Mouse (Mus musculus) gastrocnemius, adult 18-20 months (tissue): Measurements from ENCODE around the gene Atp5g1. TPM values are rescaled to one million over a fixed set of nuclear protein-coding genes. Genes with fewer than 3 reads are reported as not detected.
A peak's percentile ranks its signal among the peaks of the same experiment; 100 is the strongest.
"Not testable (repeated sequence)": the region's sequence is repeated elsewhere in the genome, so short reads cannot be mapped to it uniquely, and the experiment has no call there.

Experiments used
- DNase-seq: peaks from one replicate; pipeline ENCODE4 v3.0.0; 2021; ENCODE audit warnings: low spot score
- long read RNA-seq, 2 experiments: library from polyadenylated mRNA; stranded (forward); transcript quantifications; one replicate each; pipeline ENCODE4 v2.0.0; 2021
- total RNA-seq, 2 experiments: library from RNA; stranded (reverse); gene quantifications; 2 replicates each; pipeline ENCODE4 v1.2.3; 2021

Atp5g1 gene
- 1,000 to 10,000 TPM; 1,436 to 1,539 TPM for total RNA-seq
- long read RNA-seq, experiment 1, full-length matches to known transcripts: 1,024 of 1,056 reads
- long read RNA-seq, experiment 1, partial matches to known transcripts: 23 of 1,056 reads
- long read RNA-seq, experiment 1, other reads (novel, unspliced or antisense): 9 of 1,056 reads
- long read RNA-seq, experiment 2, full-length matches to known transcripts: 855 of 894 reads
- long read RNA-seq, experiment 2, partial matches to known transcripts: 37 of 894 reads
- long read RNA-seq, experiment 2, other reads (novel, unspliced or antisense): 2 of 894 reads

DNA sequence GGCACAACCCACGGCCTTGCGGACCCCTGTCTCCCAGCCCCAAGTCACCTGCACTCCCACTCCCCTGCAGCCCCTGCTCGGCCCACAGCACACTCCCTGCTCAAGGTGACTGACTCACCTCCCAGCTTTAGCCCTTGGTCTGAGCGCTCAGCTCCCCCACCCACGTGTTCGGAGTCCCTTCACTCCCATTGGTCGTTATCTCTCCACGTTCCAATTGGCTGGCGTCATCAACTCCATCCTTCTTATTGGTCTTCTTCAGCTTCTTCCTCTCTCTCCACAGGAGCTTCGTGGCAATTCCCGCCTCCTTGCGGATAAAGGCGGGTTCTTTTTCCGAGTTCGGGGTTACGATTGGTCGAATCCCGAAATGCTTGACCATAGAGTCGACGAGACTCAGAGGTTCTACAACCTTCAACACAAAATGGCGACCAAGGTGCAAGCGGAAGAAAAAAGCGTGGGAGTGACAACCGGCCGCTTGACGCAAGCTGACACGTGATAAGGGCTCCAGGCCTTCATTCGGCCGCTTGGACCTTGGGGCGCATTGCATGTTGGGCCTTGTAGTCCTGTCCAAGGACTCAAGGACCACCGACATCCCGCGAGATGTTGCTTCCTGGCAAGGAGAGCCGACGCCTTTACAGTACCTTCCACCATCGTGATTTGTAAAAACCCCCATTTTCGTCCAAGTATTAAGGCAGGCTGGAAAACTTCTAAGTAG is at the start of gene Atp5g1:
Gene Atp5g1, minus strand, starts transcription at position 162 of the 712 bp plus-strand sequence.
- peak; percentile 100 for DNase-seq

DNA sequence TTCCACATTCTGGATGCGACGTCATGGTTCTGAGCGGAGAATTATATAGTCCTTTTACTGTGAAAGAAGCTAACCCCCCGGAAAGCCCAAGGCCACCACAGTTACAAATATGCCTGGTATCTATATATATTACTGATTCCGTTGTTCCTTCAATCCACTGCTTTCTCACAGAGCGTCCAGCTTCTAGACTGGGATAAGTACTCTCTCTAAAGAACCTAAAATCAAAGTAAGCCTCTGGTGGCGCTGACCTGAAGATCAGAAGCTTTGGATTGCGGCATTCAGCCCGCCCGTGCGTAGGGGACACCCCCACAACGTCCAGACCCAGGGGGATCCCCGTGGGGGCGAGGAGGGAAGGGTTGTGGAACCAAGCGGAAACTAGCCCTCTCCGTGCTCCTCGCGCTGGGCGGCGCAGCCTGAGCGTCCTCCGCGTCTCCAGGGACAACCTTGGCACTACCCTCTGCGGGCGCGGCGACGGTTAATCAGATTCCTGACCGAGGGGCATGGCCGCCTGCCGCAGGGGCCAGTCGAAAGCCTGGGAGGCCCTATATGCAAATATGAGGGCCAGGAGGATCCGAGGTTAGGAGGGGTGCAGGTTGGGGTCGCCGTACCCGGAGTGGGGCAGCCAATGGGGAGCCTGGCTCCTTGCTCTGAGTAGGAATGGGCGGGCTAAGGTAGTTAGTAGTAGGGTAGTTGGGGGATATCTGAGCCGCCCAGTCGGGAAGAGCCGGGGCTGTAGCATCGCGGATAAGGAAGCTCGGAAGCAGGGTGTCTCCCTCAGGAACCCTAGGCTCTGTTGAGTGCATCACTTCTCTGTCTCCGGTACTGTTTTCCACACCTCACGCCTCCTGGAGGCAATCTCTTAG is 48.8 kb upstream of the Atp5g1 start:
- no peak for DNase-seq

DNA sequence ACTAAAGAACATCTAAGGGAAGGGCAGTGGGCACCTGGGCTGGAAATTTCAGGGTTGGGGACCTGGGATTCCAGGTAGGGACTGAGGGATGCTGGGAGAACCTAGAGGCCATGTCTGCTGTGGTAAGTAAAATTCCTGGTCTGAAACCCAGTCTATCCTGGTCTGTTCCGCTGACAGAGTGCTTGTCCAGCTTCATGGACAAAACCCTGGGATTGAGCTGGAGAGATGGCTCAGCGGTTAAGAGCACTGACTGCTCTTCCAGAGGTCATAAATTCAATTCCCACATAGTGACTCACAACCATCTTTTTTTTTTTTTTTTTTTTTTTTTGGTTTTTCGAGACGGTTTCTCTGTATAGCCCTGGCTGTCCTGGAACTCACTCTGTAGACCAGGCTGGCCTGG is 47.3 kb upstream of the Atp5g1 start:
- DNase-seq: not testable (repeated sequence)

DNA sequence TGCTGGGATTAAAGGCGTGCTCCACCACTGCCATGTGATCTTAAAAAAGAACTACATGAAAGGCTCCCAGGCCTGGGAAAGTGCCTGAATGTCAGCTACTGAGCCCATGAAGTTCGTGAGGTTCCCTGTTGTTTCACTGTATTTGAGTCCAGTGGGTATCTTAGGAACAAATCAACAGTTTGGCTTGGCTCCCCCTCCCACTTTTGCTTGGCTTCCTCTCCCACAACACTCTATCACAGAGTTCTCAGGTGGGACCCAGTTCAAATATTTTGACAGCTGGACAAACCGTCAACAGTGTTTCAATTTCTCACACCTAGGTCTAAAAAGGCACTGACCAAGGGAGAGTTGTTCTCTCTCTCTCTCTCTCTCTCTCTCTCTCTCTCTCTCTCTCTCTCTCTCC is 43.9 kb upstream of the Atp5g1 start:
- DNase-seq: no peak

DNA sequence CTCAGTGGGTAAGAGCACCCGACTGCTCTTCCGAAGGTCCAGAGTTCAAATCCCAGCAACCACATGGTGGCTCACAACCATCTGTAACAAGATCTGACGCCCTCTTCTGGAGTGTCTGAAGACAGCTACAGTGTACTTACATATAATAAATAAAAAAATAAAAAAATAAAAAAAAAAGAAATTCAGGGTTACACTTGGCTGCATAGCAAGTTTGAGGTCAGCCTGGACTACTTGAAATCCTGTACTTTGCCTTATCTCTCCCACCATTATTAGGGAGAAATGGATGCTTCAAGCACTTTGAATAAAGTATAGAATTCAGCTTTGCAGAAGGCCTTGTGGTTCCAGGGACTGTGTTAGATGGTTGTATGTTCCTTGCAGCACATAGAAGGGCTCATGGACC is 41.5 kb upstream of the Atp5g1 start:
- DNase-seq: not testable (repeated sequence)

DNA sequence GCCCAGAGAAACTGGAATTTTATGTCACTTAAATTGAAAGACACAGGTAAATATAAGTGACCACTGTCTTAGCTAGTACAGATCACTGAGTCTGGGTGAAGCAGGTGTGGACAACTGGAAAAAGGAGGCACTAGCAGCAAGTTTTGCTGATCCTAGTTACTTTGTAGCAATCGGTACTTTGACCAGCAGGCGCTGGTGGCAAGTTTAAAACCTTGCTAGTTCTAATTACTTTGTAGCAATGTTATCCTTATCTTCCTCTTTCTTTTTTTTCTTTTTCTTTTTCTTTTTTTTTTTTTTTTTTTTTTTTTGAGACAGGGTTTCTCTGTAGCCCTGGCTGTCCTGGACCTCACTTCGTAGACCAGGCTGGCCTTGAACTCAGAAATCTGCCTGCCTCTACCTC is 40.6 kb upstream of the Atp5g1 start:
- no peak for DNase-seq

DNA sequence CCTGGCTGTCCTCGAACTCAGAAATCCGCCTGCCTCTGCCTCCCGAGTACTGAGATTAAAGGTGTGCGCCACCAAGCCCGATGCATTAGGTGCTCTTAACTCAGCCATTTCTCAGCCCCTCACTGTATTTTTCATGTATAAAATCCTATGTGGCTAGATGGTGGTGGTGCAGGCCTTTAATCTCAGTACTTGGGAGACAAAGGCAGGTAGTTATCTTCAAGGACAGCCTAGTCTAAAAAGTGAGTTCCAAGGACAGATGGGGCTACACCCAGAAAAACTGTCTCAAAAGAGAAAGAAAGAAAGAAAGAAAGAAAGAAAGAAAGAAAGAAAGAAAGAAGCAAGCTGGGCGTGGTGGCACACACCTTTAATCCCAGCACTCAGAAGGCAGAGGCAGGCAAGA is 39.9 kb upstream of the Atp5g1 start:
- DNase-seq: no peak

DNA sequence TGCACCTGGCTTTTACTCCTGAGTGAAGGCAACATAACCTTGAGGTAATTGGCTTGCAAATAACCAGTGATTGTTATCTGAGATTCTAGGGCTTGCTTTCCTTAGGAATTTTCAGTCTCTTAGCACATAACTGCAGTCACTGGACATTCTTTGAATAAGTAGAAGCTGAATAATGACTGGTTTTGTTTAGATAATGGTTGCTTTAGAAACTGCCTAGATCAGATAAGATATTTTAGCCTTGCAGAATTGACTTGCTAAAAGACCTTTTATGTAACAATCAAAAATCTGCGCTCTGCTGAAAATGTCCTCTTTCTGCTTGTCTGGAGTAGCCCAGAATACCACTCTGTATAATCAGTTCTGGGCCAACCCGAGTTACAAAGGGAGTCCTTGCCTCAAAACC is 38.6 kb upstream of the Atp5g1 start:
- no peak for DNase-seq

DNA sequence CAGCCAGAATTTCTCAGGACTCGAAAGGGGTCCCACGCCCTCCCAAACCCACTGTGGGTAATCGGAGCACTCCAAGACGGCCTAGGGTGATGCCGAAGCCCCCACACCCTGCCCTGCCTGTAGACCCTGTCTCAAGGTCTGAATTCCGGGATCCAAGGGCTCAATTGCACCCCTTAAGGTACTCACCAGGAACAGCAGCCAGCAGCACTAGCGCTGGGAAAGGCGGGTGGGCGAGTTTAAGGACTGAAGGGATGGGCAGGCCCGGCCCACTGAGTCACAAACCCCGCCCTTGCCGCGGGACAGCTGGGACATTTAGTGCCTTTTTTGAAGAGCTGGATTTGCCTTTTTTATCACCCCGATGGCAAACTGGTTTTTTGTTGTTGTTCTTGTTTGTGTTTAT is 36.3 kb upstream of the Atp5g1 start, which contains the start of gene Calcoco2:
Gene Calcoco2, minus strand, starts transcription at position 214 of the 400 bp plus-strand sequence.
- no peak for DNase-seq

DNA sequence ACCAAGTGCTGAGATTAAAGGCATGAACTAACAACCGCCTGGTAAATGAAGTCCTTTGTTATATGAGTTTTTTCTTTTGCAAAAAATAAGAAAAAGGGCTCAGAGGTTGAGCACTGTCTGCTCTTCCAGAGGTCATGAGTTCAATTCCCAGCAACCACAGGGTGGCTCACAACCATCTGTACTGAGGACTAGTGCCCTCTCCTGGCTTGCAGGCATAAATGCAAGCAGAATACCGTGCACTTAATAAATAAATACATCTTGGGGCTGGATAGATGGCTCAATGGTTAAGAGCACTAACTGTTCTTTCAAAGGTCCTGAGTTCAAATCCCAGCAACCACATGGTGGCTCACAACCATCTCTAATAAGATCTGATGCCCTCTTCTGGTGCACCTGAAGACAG is 35.5 kb upstream of the Atp5g1 start:
- DNase-seq: not testable (repeated sequence)

DNA sequence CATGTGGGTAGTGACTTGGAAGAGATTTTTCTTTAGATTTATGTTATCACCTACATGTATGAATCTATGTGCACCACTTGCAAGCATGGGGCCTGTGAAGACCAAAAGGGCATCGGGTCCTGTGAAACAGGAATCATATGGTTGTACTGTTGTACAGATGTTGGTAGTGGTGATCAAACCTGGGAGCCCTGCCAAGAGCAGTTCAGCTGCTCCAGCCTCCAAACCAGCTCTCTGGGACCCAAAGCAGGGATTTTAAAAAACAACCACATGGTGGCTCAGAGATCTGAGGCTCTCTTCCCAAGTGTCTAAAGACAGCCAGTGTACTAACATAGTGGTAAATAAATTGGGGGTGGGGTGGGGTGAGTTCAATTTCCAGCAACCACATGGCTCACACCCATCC is 32.9 kb upstream of the Atp5g1 start:
- no peak for DNase-seq

DNA sequence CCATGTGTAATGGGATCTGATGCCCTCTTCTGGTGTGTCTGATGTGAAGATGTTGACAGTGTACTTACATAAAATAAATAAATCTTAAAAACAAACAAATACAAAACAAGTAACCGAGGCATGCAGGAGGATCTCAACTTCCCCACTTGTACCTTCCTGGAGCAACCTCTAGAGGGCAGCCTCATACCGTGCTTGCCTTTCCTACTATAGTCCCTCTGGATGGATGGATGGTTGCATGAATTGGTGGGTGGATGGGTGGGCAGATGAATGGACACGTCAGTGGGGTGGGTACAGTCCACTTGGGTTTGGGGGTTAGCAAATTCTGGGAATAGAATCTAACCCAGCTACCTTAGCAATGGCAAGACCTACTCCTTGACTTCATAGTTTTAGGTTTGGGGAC is 17.9 kb upstream of the Atp5g1 start:
- DNase-seq: peak; percentile 42

DNA sequence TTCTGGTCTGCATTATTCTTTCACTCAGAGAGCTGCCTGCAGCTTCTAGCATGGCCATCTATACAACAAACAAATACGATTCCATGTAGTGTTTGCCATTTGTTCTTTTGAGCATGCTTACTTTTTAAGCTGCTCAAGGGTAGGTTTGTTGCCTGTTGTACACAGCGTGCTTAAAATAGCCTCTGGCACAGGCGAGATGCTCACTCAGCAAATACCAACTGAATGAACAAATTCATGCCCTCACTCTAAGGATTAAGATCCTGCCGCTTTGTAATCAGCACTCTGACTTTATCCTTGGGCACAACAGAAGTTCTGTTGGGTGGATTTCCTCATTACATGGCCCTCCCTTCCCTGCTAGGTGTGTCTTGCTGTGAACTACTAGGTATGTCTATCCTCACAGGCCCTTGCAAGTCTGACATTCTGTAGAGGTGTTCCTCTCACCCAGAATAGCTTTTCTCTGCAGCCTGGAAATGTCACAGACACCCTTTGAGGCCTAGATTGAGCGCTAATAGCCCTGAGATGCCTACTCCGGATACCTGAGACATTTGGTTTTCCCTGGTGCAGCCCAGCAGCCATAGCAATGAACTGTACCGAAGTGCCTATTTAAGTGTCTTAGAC is 17.3 kb upstream of the Atp5g1 start:
- no peak for DNase-seq

DNA sequence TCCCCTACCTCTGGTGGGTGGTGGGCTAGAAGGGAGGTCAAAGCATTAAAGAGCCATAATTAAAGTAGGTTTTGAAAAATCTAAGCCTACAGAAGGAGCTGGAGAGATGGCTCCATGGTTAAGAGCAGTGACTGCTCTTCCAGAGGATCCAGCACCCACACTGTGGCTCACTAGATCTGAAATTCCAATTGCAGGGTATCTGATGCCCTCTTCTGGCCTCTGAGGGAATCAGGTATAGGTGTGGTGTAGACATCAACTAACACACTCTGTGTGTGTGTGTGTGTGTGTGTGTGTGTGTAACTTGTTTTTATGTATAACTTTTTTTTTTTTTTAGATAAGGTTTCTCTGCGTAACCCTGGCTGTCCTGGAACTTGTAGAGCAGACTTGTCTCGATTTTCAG is 15.6 kb upstream of the Atp5g1 start:
- DNase-seq: no peak

DNA sequence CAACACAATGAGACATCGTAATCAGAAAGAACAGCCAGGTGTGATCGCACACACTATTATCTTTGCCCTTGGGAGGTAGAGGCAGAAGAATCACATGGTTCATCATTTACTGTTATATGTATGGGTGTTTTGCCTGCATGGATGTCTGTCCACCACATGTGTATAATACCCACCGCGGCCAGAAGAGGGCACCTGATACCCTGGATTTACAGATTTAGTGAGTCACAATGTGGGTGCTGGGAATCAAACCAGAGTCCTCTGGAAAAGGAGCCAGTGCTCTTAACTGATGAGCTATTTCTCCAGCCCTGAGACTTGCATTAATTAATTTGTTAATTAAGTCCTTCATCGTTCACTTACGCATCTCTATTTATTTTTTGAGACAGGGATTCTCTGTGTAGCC is 12.5 kb upstream of the Atp5g1 start:
- no peak for DNase-seq

DNA sequence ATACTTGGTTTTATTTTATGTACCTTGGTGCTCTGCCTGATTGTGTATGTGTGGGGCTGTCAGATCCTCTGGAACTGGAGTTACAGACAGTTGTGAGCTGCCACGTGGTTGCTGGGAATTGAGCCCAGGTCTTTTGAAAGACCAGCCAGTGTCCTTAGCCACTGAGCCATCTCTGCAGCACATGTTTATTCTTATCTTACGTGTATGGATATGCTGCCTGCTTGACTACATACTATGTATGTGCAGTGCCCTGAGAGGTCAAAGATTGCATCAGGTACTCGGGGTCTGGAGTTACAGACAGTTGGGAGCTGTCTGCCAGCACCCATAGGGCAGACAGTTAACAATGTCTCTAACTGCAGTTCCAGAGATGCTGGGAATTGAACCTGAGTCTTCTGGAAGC is 7.2 kb upstream of the Atp5g1 start:
- no peak for DNase-seq

DNA sequence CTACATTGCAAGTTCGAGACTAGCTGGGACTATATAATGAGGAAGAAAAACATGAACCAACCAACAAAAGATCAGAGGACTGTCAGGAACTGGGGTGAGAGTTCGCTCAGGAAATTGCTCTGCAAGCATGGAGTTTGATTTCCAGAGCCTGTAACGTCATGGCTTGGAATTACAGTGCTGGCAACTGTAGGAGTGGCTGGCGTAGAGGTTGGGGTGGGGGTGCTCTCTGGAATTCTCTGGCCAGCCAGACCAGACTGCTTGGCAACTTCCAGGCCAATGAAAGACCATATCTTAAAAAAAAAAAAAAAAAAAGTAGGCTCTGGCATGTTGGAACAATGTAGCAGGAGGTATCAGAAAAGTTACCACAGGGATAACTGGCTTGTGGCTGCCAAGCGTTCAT is 5.3 kb upstream of the Atp5g1 start:
- DNase-seq: no peak

DNA sequence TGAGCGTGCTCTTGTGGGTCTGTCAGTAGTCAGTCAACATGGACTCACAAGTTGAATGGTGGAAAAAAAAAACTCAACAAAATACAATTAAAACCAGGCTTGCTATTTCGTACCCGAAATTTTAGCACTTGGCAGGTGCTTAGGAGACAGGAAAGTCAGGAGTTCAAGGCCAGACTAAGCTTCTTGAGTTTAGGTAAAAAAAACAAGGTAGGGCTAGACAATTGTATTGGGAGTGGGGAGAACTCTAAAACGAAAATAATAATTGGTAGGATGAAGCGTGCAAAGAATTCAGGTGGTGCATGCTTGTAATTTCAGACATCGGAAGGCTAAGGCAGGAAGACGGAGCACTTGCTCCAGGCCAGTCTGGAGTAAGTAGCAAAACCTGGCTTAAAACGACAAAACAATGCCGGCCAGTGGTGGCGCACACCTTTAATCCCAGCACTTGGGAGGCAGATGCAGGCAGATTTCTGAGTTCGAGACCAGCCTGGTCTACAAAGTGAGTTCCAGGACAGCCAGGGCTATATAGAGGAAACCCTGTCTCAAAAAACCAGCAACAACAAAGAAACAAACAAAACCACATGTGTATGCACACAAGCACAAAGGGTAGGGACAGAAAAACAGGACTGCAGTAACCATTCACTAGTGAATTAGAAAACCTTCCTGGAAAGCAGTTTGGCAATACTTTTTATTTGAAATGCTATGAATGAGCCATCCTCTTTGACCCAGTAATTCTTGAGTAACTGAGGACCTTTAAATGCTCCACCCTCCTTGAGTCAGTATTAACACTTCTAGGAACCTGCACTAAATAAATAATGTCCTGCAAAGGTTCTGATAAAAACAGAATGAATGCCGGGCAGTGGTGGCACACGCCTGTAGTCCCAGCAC is 993 bp upstream of the Atp5g1 start:
- DNase-seq: no peak

DNA sequence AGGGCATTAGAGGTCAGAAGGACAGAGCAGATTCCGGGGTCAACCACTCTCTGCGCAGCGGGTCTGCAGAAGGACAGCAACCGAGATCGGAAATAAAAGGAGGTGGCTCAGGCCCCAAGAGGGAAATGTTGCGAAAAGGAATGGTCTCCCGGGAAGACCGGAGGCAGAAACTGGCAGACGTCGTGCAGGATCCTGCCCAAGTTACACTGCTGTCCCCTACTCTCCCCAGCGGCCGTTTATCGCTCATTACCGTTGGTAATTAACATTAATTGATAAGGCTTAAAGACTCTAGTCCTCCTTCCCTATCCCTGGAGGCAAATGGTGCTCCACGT is 327 bp downstream of the Atp5g1 start:
- no peak for DNase-seq

DNA sequence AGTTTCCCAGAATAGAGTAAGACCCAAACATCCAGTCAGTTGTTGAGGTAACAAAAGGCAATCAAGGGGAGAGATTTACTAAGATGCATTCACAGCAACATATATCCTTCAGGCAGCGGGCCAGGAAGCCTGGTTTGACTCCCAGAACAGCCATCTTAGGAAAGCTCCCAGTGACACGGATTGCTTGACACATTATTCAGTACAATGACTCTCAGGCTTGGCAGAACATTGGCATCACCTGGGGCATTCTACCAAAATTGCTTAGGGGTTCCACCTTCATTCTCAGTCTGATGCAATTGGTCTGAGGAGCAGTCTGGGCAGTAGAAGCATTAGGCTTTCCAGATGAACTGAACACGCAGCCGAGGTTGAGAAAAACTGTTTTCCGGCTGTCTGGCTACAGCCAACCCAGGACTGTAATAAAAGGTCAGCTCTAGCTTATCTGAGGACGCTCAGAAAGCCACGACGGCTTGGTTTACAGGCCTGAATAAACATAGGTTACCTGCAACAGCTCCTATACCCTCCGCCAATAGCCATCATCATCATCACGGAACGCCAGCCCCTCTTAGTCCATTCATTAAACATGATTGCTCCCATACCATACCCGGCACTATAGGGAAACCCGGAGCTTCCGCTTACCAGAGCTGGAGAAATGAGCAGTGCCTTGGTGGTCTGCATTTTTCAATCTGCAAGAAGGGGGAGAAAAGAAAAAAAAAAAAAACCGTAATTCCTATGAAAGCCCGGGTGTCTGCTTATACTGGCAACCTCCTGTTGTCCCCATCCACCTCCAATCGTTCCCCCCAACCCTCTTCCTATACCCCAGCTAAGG is 906 bp downstream of the Atp5g1 start:
- no peak for DNase-seq
